Mouse (Mus musculus) liver, embryonic 13.5 days (tissue): ENCODE data around the gene Nfib. TPM values are rescaled to one million over a fixed set of nuclear protein-coding genes. Genes with fewer than 3 reads are reported as not detected.
A peak's percentile ranks its signal among the peaks of the same experiment; 100 is the strongest.

Experiments used
- ATAC-seq: fragments of 200-750 bp; cut with Nextera tagmentation; 2 replicates; pipeline ENCODE4 v1.8.0; 2017; ENCODE audit warnings: low read depth, mild to moderate bottlenecking, moderate number of reproducible peaks, moderate library complexity
- DNase-seq: peaks from one replicate; pipeline ENCODE4 v3.0.0; 2022
- H3K27ac ChIP-seq: fragments of 300-500 bp; sonication (generic); 2 replicates; pipeline ENCODE4 v1.5.1; 2015; ENCODE audit warnings: moderate library complexity, mild to moderate bottlenecking, inconsistent platforms
- H3K27me3 ChIP-seq: fragments of 300-500 bp; sonication (generic); 2 replicates; pipeline ENCODE4 v1.6.1; 2015; ENCODE audit warnings: mild to moderate bottlenecking, inconsistent platforms
- H3K36me3 ChIP-seq: fragments of 300-500 bp; sonication (generic); 2 replicates; pipeline ENCODE4 v1.6.1; 2015; ENCODE audit warnings: mild to moderate bottlenecking, inconsistent platforms
- H3K4me1 ChIP-seq: fragments of 300-500 bp; sonication (generic); replicated peaks from 2 replicates; pipeline ENCODE4 v1.6.1; 2015; ENCODE audit warnings: inconsistent platforms
- H3K4me2 ChIP-seq: fragments of 300-500 bp; sonication (generic); 2 replicates; pipeline ENCODE4 v1.6.1; 2015; ENCODE audit warnings: inconsistent platforms, mild to moderate bottlenecking, moderate library complexity
- H3K4me3 ChIP-seq: fragments of 300-500 bp; sonication (generic); replicated peaks from 2 replicates; pipeline ENCODE4 v1.5.1; 2015; ENCODE audit warnings: mild to moderate bottlenecking, inconsistent platforms
- H3K9ac ChIP-seq: fragments of 300-500 bp; sonication (generic); 2 replicates; pipeline ENCODE4 v1.6.1; 2015; ENCODE audit warnings: mild to moderate bottlenecking, inconsistent platforms
- H3K9me3 ChIP-seq: fragments of 300-500 bp; sonication (generic); replicated peaks from 2 replicates; pipeline ENCODE4 v1.6.1; 2016; ENCODE audit warnings: inconsistent platforms
- WGBS: fragments of 180-500 bp; shearing (Covaris S2); methylation state at CpG from one replicate; pipeline ENCODE4 v1.1.7; 2015; ENCODE audit not compliant: insufficient replicate concordance; 5-methylcytosine and 5-hydroxymethylcytosine counted together
- polyA plus RNA-seq: library from polyadenylated mRNA; unstranded; fragments of >200 nt; fragmentation: Nextera tagmentation; extraction: Ambion mirVana; gene quantifications from 2 replicates; pipeline ENCODE4 v1.2.1, GENCODE M21; 2015

Nfib gene
- polyA plus RNA-seq, 1 experiment from 2014 or later, result 4.9 TPM

GRCm38 (mm10) chr4:82506081-82506730 is 199.3 kb downstream of the Nfib start:
- Histone ChIP-seq H3K9me3 (no peaks in the 10 kb centered on the region), H3K9ac (peak overlapping the region; percentile 64), H3K4me1 (peaks cover 14% of the 10 kb centered on the region; the same call in 1 of the 2 replicates), H3K36me3 (no peaks in the 10 kb centered on the region), H3K4me3 (peak overlapping the region; percentile 64), H3K4me2 (peak overlapping the region; percentile 65), H3K27ac (peak overlapping the region; percentile 90), H3K27me3 (peaks cover 89% of the 10 kb centered on the region)
- ATAC-seq (peak; percentile 59), DNase-seq (no peak)
- WGBS, result under 1% methylated on average over 40 of the region's 81 CpGs

DNA sequence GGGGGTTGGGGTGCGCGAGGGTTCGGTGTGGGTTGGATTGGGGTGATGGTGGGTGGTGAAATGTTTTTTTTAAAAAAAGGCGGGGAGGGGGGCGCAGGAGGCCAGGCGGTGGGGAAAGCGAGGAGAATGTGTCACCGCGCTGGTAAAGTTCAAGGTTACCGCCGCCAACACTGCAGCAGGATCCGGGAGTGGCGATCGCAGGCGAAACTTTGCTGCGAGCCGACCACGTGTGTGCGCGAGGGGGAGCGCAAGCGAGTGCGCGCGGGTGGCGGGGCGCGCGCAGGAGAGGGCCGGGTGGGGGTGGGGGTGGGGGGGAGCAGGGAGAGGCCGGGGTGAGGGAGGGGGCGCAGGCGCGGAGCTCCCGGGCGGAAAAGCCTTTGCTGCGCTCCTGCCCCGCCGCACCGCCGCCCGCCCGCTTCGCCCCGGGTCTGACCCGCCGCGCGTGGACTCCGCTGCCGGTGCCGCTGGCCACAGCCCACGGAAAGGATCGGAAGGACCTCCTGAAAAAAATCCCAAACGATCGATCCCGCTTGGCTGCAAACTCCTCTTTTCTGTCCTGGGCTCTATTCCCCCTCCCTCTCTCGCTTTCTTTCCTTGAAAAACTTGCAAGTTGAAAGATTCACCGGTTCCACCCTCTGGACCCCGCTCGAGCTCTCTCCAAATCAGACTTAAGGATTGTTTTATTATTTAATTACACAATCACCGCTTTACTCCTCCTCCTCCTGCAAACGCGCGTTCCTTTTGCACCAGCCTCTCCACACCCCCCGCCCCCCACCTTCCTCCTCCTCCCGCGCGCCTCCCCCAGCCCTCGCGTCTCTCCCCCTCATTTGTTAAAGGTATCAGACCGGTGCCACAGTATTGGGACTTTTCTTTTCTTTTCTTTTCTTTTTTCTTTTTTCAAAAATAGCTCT is 200.2 kb downstream of the Nfib start:
- Histone ChIP-seq H3K9me3 (no peaks in the 10 kb centered on the region), H3K27me3 (peaks cover 81% of the 10 kb centered on the region), H3K36me3 (no peaks in the 10 kb centered on the region), H3K27ac (peak overlapping the region; percentile 90), H3K4me3 (peak overlapping the region; percentile 64), H3K9ac (peak overlapping the region; percentile 75), H3K4me1 (peaks cover 11% of the 10 kb centered on the region; the same call in 1 of the 2 replicates), H3K4me2 (peak overlapping the region; percentile 65)
- WGBS, result under 1% methylated on average over 67 of the region's 72 CpGs
- ATAC-seq, result peak; percentile 19; the same call in 1 of the 2 replicates
- no peak for DNase-seq

DNA sequence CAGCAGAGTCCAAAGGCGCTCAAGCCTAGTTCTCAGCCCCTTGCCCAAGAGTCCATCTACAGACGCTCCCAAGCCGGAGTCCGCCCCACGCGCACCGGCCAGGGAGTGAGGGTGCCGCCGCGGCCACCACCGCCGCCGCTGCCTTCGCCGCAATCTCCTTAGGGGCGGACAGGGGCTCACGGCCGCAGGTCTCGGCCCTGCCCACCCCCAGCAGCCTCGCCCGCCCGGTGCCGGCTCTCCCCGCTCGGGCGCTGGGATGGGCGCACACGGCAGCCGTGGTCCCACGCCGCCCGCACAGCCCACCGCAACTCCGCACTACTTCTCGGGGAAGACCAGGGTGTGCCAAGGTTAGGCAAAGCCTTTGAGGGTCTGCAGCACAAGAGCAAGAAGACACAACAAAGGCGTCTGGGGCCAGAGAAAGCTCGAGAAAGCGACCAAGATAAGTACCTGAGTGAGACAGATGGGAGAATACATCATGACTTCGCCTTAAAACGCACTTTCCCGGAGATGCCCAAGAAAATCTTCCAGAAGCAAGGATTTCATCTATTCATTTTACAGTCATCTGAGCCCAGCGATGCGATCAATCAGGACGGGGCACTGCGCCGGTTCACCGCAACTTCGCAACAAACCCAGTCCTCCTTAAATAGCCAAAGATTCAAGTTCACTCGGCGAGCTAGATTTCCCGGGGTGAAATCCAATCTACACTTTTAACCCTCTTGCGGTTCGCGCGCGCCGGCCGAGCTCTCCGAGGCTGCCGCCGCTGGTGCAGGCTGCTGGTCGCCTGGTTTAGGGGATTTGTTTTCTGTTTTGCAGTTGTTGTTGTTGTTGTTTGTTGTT is 201.0 kb downstream of the Nfib start:
- peak overlapping the region; percentile 90 for H3K27ac ChIP-seq
- peak overlapping the region; percentile 75 for H3K9ac ChIP-seq
- H3K4me2 ChIP-seq, result peak overlapping the region; percentile 65
- no peak for DNase-seq
- peaks cover 80% of the 10 kb centered on the region for H3K27me3 ChIP-seq
- ATAC-seq, result no peak
- H3K36me3 ChIP-seq, result no peaks in the 10 kb centered on the region
- no peaks in the 10 kb centered on the region for H3K9me3 ChIP-seq
- WGBS, result under 1% methylated on average over 62 of the region's 62 CpGs
- peaks cover 13% of the 10 kb centered on the region for H3K4me1 ChIP-seq
- peak overlapping the region; percentile 64 for H3K4me3 ChIP-seq

- ATAC-seq (no peak), DNase-seq (no peak)
- Histone ChIP-seq H3K4me1 (peaks cover 13% of the 10 kb centered on the region), H3K4me2 (0 out of 2 replicates have a peak overlapping the region, but pooled peaks have one; percentile 65), H3K9me3 (no peaks in the 10 kb centered on the region), H3K36me3 (no peaks in the 10 kb centered on the region), H3K27ac (peak overlapping the region; percentile 90), H3K27me3 (peaks cover 75% of the 10 kb centered on the region), H3K9ac (peak overlapping the region; percentile 75), H3K4me3 (peak overlapping the region; percentile 64)
- 1% methylated on average over 10 of the region's 10 CpGs for WGBS
Observed at GRCm38 (mm10) chr4:82504015-82504283, 201.6 kb downstream of the Nfib start.

- Histone ChIP-seq H3K4me3 (peak overlapping the region; percentile 64), H3K9me3 (no peaks in the 10 kb centered on the region), H3K4me2 (no peak overlapping the region), H3K4me1 (peaks cover 13% of the 10 kb centered on the region), H3K27me3 (peaks cover 70% of the 10 kb centered on the region), H3K9ac (peak overlapping the region; percentile 75), H3K27ac (no peak overlapping the region), H3K36me3 (no peaks in the 10 kb centered on the region)
- WGBS, result 24% methylated on average over 8 of the region's 8 CpGs
- ATAC-seq (no peak), DNase-seq (no peak)
Observed at GRCm38 (mm10) chr4:82503274-82504014, 202.1 kb downstream of the Nfib start.

- peaks cover 15% of the 10 kb centered on the region for H3K4me1 ChIP-seq
- peaks cover 61% of the 10 kb centered on the region for H3K27me3 ChIP-seq
- DNase-seq, result no peak
- no peaks in the 10 kb centered on the region for H3K9me3 ChIP-seq
- no peak for ATAC-seq
- peak overlapping the region; percentile 35 for H3K4me2 ChIP-seq
- peak overlapping the region; percentile 27 for H3K4me3 ChIP-seq
- no peak overlapping the region for H3K9ac ChIP-seq
- 61% methylated on average over 2 of the region's 2 CpGs for WGBS
- peaks cover 8% of the 10 kb centered on the region for H3K36me3 ChIP-seq
- H3K27ac ChIP-seq, result no peak overlapping the region
Observed at GRCm38 (mm10) chr4:82502611-82503010, 202.9 kb downstream of the Nfib start.

- H3K4me3 ChIP-seq, result no peak overlapping the region; the same call in 1 of the 2 replicates
Observed at GRCm38 (mm10) chr4:82502012-82502411, 203.5 kb downstream of the Nfib start.

DNA sequence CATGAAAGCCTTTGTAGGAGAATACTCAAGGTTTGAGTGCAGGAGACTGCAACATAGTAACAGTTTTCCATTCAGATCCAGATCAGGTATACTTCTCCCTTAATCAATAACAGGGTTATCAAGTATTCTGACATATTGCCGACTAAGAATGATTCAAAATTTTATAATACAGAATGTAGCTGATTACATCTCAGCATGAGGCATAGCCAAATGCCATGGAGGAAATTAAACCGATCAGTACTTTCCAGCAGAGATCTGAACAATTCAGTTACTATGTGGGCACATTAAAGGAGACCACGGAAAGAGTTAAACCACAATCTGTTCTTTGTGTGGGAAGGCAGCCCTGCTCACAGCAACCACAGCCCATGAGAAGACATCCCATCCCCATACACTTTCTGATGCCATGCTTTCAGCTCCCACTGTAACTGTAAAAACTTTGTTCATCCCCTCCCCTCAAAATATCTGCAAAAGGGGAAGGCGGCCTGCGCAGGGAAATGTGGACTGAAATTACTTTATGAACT is 204.9 kb downstream of the Nfib start:
- H3K9ac ChIP-seq, result no peak overlapping the region
- peaks cover 42% of the 10 kb centered on the region for H3K27me3 ChIP-seq

More at GRCm38 (mm10) chr4:82502012-82502411, 203.5 kb downstream of the Nfib start:
- Histone ChIP-seq H3K4me1 (peaks cover 15% of the 10 kb centered on the region), H3K27ac (no peak overlapping the region), H3K9me3 (no peaks in the 10 kb centered on the region), H3K4me2 (peak overlapping the region; percentile 33; the same call in 1 of the 2 replicates), H3K27me3 (peaks cover 55% of the 10 kb centered on the region), H3K9ac (no peak overlapping the region), H3K36me3 (peaks cover 8% of the 10 kb centered on the region)
- DNase-seq (no peak), ATAC-seq (no peak)
- 57% methylated on average over 5 of the region's 5 CpGs for WGBS

DNA sequence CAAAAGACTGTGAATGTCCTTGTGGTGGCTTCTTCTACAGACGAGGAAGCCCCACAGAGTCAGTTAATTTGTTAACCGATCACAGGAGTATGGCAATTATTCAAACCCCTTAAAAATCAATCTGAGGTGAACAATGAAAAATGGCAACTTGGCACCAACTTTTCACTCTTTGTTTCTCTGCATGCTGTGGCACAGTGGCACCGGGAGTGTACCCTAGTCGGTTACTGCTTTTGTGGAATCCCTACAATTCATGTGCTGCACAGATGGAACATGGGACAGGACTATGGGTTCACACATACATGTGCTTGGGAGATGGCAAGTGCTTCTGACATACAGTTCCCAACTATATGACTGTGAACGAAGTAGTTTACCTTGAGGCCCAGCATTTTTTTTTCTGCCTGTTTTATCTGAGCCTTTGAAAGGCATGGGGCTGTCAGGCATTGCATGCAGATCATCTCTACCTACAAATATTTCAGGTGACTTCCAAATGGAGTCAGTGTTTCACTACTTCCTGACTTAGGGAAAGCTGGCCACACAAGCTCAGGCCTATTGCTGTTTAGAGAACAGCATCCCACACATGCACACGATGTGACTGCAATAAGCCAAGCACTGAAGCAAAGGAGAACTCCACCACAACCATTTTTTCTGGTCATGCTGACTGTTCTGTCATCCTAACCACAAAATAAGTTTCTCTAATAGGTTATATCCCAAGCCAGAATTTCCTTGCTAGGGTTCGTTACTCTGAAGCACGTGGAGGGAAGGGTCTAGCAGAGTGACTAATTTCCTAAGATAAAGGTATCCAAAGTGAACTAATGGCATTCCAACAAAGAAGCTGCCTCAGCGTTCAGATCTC is 205.6 kb downstream of the Nfib start:
- H3K4me2 ChIP-seq, result peak overlapping the region; percentile 18; the same call in 1 of the 2 replicates
- no peak overlapping the region for H3K9ac ChIP-seq
- H3K36me3 ChIP-seq, result peaks cover 8% of the 10 kb centered on the region
- peaks cover 8% of the 10 kb centered on the region for H3K4me1 ChIP-seq
- WGBS, result 51% methylated on average over 9 of the region's 9 CpGs
- no peak overlapping the region for H3K4me3 ChIP-seq
- no peak for DNase-seq
- H3K27me3 ChIP-seq, result peaks cover 35% of the 10 kb centered on the region
- H3K9me3 ChIP-seq, result no peaks in the 10 kb centered on the region
- ATAC-seq, result no peak
- H3K27ac ChIP-seq, result no peak overlapping the region

More for the DNA sequence above, 204.9 kb downstream of the Nfib start:
- H3K4me3 ChIP-seq, result no peak overlapping the region
- WGBS, result 40% methylated on average over 5 of the region's 5 CpGs
- peak overlapping the region; percentile 18 for H3K4me2 ChIP-seq
- no peaks in the 10 kb centered on the region for H3K9me3 ChIP-seq
- H3K4me1 ChIP-seq, result peaks cover 8% of the 10 kb centered on the region
- H3K27ac ChIP-seq, result no peak overlapping the region
- ATAC-seq (no peak), DNase-seq (no peak)
- peaks cover 8% of the 10 kb centered on the region for H3K36me3 ChIP-seq
